Mouse (Mus musculus) MEL (cell line): ENCODE results near the gene Sgpl1. TPM values are rescaled to one million over a fixed set of nuclear protein-coding genes. Genes with fewer than 3 reads are reported as not detected.

Experiments used
- DNase-seq: peaks from one replicate; pipeline ENCODE4 v3.0.0; 2011; ENCODE audit warnings: low read depth, low spot score
- H3K27ac ChIP-seq: 2 replicates; pipeline ENCODE4 v1.5.1; 2012; ENCODE audit warnings: low read depth, mild to moderate bottlenecking, control low read depth, low read length, moderate library complexity; ENCODE audit not compliant: control insufficient read depth
- H3K27me3 ChIP-seq, 2 experiments: fragments of 150-350 bp in 1 of 2; sonication (generic) in 1 of 2; 2 replicates each; pipeline ENCODE4 v1.6.1; 2012; ENCODE audit warnings: low read length in 2 of 2, mild to moderate bottlenecking in 2 of 2, improper control_type of control experiment in 1 of 2, moderate library complexity in 1 of 2; ENCODE audit not compliant: insufficient read depth in 2 of 2, control insufficient read depth in 1 of 2
- H3K36me3 ChIP-seq, 2 experiments: 2 replicates each; pipeline ENCODE4 v1.6.1; 2012 to 2014; ENCODE audit warnings: low read length in 2 of 2, improper control_type of control experiment in 1 of 2, inconsistent platforms in 1 of 2, mild to moderate bottlenecking in 1 of 2; ENCODE audit not compliant: insufficient read depth in 2 of 2, control insufficient read depth in 1 of 2
- H3K4me1 ChIP-seq, 2 experiments: fragments of 150-350 bp in 1 of 2; sonication (generic) in 1 of 2; 2 replicates each; pipeline ENCODE4 v1.6.1; 2012; ENCODE audit warnings: low read length in 2 of 2, improper control_type of control experiment in 1 of 2, mild to moderate bottlenecking in 1 of 2; ENCODE audit not compliant: insufficient read depth in 2 of 2, control insufficient read depth in 1 of 2
- H3K4me3 ChIP-seq, 2 experiments: fragments of 150-350 bp in 1 of 2; sonication (generic) in 1 of 2; 2 replicates each; pipeline ENCODE4 v1.5.1; 2012; ENCODE audit warnings: low read depth in 2 of 2, low read length in 2 of 2, mild to moderate bottlenecking in 2 of 2, moderate library complexity in 2 of 2, control low read depth in 1 of 2, improper control_type of control experiment in 1 of 2; ENCODE audit not compliant: control insufficient read depth in 1 of 2, insufficient read depth in 1 of 2
- H3K79me2 ChIP-seq: 2 replicates; pipeline ENCODE4 v1.6.1; 2012; ENCODE audit warnings: mild to moderate bottlenecking, low read length, moderate library complexity; ENCODE audit not compliant: control insufficient read depth, poor library complexity, insufficient read depth
- H3K9ac ChIP-seq: 2 replicates; pipeline ENCODE4 v1.6.1; 2012; ENCODE audit warnings: low read depth, mild to moderate bottlenecking, control low read depth, low read length, moderate library complexity; ENCODE audit not compliant: control insufficient read depth, poor library complexity, severe bottlenecking
- H3K9me3 ChIP-seq: fragments of 150-350 bp; sonication (generic); replicated peaks from 2 replicates; pipeline ENCODE4 v1.6.1; 2012; ENCODE audit warnings: mild to moderate bottlenecking, low read length, improper control_type of control experiment, moderate library complexity; ENCODE audit not compliant: insufficient read depth
- CHD1 ChIP-seq: IDR thresholded peaks from 2 replicates; pipeline ENCODE4 v1.6.1; 2012; ENCODE audit warnings: low read depth, mild to moderate bottlenecking, inconsistent platforms, low read length, improper control_type of control experiment
- CHD2 ChIP-seq: IDR thresholded peaks from 2 replicates; pipeline ENCODE4 v1.6.1; 2011; ENCODE audit warnings: low read length, improper control_type of control experiment
- CTCF ChIP-seq, 3 experiments: IDR thresholded peaks in 2 of 3; conservative IDR thresholded peaks in 1 of 3; 2 replicates each; pipeline ENCODE4 v1.5.1; 2011 to 2012; ENCODE audit warnings: low read length in 3 of 3, low read depth in 2 of 3, mild to moderate bottlenecking in 2 of 3, improper control_type of control experiment in 1 of 3, inconsistent platforms in 1 of 3, mixed read lengths in 1 of 3, moderate library complexity in 1 of 3; ENCODE audit not compliant: control insufficient read depth in 1 of 3, insufficient read depth in 1 of 3, poor library complexity in 1 of 3, severe bottlenecking in 1 of 3
- E2F4 ChIP-seq: IDR thresholded peaks from 2 replicates; pipeline ENCODE4 v1.6.1; 2011; ENCODE audit warnings: low read depth, low read length, improper control_type of control experiment, borderline replicate concordance
- ELF1 ChIP-seq: IDR thresholded peaks from 2 replicates; pipeline ENCODE4 v1.6.1; 2014; ENCODE audit warnings: low read depth, mild to moderate bottlenecking, inconsistent platforms, low read length, improper control_type of control experiment, moderate library complexity
- ETS1 ChIP-seq: IDR thresholded peaks from 2 replicates; pipeline ENCODE4 v1.6.1; 2012; ENCODE audit warnings: low read depth, mild to moderate bottlenecking, inconsistent platforms, low read length, improper control_type of control experiment, moderate library complexity
- GABPA ChIP-seq: IDR thresholded peaks from 2 replicates; pipeline ENCODE4 v1.6.1; 2012; ENCODE audit warnings: low read depth, mild to moderate bottlenecking, inconsistent platforms, low read length, improper control_type of control experiment, moderate library complexity
- GATA1 ChIP-seq: IDR thresholded peaks from 2 replicates; pipeline ENCODE4 v1.6.1; 2011; ENCODE audit warnings: low read depth, low read length, improper control_type of control experiment
- HCFC1 ChIP-seq: IDR thresholded peaks from 2 replicates; pipeline ENCODE4 v1.6.1; 2012; ENCODE audit warnings: low read depth, mild to moderate bottlenecking, inconsistent platforms, low read length, improper control_type of control experiment, moderate library complexity
- JUND ChIP-seq: IDR thresholded peaks from 2 replicates; pipeline ENCODE4 v1.6.1; 2011; ENCODE audit warnings: low read depth, mild to moderate bottlenecking, improper control_type of control experiment, low read length
- KAT2A ChIP-seq: conservative IDR thresholded peaks from 2 replicates; pipeline ENCODE4 v1.6.1; 2012; ENCODE audit warnings: low read depth, low read length, improper control_type of control experiment, inconsistent platforms
- MAFK ChIP-seq: IDR thresholded peaks from 2 replicates; pipeline ENCODE4 v1.6.1; 2011; ENCODE audit warnings: low read depth, mild to moderate bottlenecking, low read length, improper control_type of control experiment, borderline replicate concordance
- MAX ChIP-seq: IDR thresholded peaks from 2 replicates; pipeline ENCODE4 v1.6.1; 2011; ENCODE audit warnings: low read length, improper control_type of control experiment
- MAZ ChIP-seq: IDR thresholded peaks from 2 replicates; pipeline ENCODE4 v1.6.1; 2012; ENCODE audit warnings: low read depth, mild to moderate bottlenecking, inconsistent platforms, low read length, improper control_type of control experiment
- MEF2A ChIP-seq: IDR thresholded peaks from 2 replicates; pipeline ENCODE4 v1.6.1; 2014; ENCODE audit warnings: low read depth, mild to moderate bottlenecking, inconsistent platforms, low read length, improper control_type of control experiment; ENCODE audit not compliant: poor library complexity, insufficient replicate concordance, severe bottlenecking; ENCODE audit errors: extremely low read depth
- NELFE ChIP-seq: IDR thresholded peaks from 2 replicates; pipeline ENCODE4 v1.6.1; 2011; ENCODE audit warnings: low read depth, low read length, improper control_type of control experiment
- NRF1 ChIP-seq: IDR thresholded peaks from 2 replicates; pipeline ENCODE4 v1.6.1; 2014; ENCODE audit warnings: low read depth, mild to moderate bottlenecking, inconsistent platforms, low read length, improper control_type of control experiment, moderate library complexity; ENCODE audit not compliant: poor library complexity, insufficient read depth, severe bottlenecking
- POLR2A ChIP-seq, 2 experiments: IDR thresholded peaks; 2 replicates each; pipeline ENCODE4 v1.6.1; 2011 to 2012; ENCODE audit warnings: low read length in 2 of 2, mild to moderate bottlenecking in 2 of 2, control low read depth in 1 of 2, improper control_type of control experiment in 1 of 2, low read depth in 1 of 2, moderate library complexity in 1 of 2; ENCODE audit not compliant: control insufficient read depth in 1 of 2, insufficient read depth in 1 of 2, poor library complexity in 1 of 2
- POLR2AphosphoS2 ChIP-seq: IDR thresholded peaks from 2 replicates; pipeline ENCODE4 v1.6.1; 2011; ENCODE audit warnings: low read length, improper control_type of control experiment
- SMC3 ChIP-seq: IDR thresholded peaks from 2 replicates; pipeline ENCODE4 v1.6.1; 2011; ENCODE audit warnings: low read depth, low read length, improper control_type of control experiment
- TBP ChIP-seq: IDR thresholded peaks from 2 replicates; pipeline ENCODE4 v1.8.0; 2011; ENCODE audit warnings: low read depth, low read length, improper control_type of control experiment
- TCF12 ChIP-seq: IDR thresholded peaks from 2 replicates; pipeline ENCODE4 v1.6.1; 2014; ENCODE audit warnings: low read depth, mild to moderate bottlenecking, inconsistent platforms, low read length, improper control_type of control experiment, moderate library complexity
- UBTF ChIP-seq: IDR thresholded peaks from 2 replicates; pipeline ENCODE4 v1.6.1; 2012; ENCODE audit warnings: low read depth, mild to moderate bottlenecking, inconsistent platforms, low read length, improper control_type of control experiment, moderate library complexity, borderline replicate concordance; ENCODE audit not compliant: insufficient read depth
- USF1 ChIP-seq: IDR thresholded peaks from 2 replicates; pipeline ENCODE4 v1.6.1; 2014; ENCODE audit warnings: low read depth, mild to moderate bottlenecking, inconsistent platforms, low read length, improper control_type of control experiment, moderate library complexity
- USF2 ChIP-seq, 2 experiments: IDR thresholded peaks; 2 replicates each; pipeline ENCODE4 v1.6.1; 2011 to 2012; ENCODE audit warnings: improper control_type of control experiment in 2 of 2, low read length in 2 of 2, borderline replicate concordance in 1 of 2, inconsistent platforms in 1 of 2, low read depth in 1 of 2, mild to moderate bottlenecking in 1 of 2; ENCODE audit not compliant: insufficient read depth in 1 of 2
- ZC3H11A ChIP-seq: IDR thresholded peaks from 2 replicates; pipeline ENCODE4 v1.6.1; 2012; ENCODE audit warnings: low read depth, mild to moderate bottlenecking, inconsistent platforms, low read length, improper control_type of control experiment
- ZKSCAN1 ChIP-seq: IDR thresholded peaks from 2 replicates; pipeline ENCODE4 v1.6.1; 2012; ENCODE audit warnings: low read depth, mild to moderate bottlenecking, inconsistent platforms, low read length, improper control_type of control experiment, moderate library complexity
- ZNF384 ChIP-seq: IDR thresholded peaks from 2 replicates; pipeline ENCODE4 v1.6.1; 2012; ENCODE audit warnings: low read depth, mild to moderate bottlenecking, inconsistent platforms, low read length, improper control_type of control experiment
- polyA plus RNA-seq, 2 experiments: library from polyadenylated mRNA; stranded (reverse) in 1 of 2; unstranded in 1 of 2; fragments of >175 nt in 1 of 2; fragments of >200 nt in 1 of 2; gene quantifications; 2 replicates each; pipeline versions ENCODE4 v1.2.1 to v1.2.4; 2012; ENCODE audit warnings: low replicate concordance in 2 of 2, low read depth in 1 of 2; ENCODE audit not compliant: insufficient read length in 2 of 2, insufficient read depth in 1 of 2, missing spikeins in 1 of 2
- total RNA-seq: library from RNA; depleted of rRNA; stranded (reverse); fragments of 300-350 nt; gene quantifications from 2 replicates; pipeline ENCODE4 v1.2.3, GENCODE M21; 2012

The Sgpl1 gene
- total and polyA plus RNA-seq, 3 experiments, result 8.7 to 11.7 TPM; not detected in 1

- no peak for TF ChIP-seq UBTF
- peak in 1 of 2 experiments; percentile 28; a peak in 1 of 4 replicates for TF ChIP-seq POLR2A (IDR thresholded peaks at IDR 0.05; ENCODE audit: control insufficient read depth in 1 of 2, insufficient read depth in 1 of 2, low read depth in 1 of 2, low read length in 2 of 2, poor library complexity in 1 of 2)
- TF ChIP-seq MEF2A, result no peak
- peak; percentile 49; the same call in 1 of the 2 replicates for TF ChIP-seq ETS1
- TF ChIP-seq USF1, result peak; percentile 23; the same call in 1 of the 2 replicates
- TF ChIP-seq NRF1, result no peak
- TF ChIP-seq CHD2, result no peak
- no peak for TF ChIP-seq POLR2AphosphoS2
- no peak for TF ChIP-seq CHD1
- TF ChIP-seq ELF1, result no peak
- no peak for TF ChIP-seq SMC3
- no peak for TF ChIP-seq ZC3H11A
- TF ChIP-seq GABPA, result no peak
- TF ChIP-seq MAX, result no peak
- no peak for TF ChIP-seq USF2 (IDR thresholded peaks at IDR 0.05; ENCODE audit: borderline replicate concordance in 1 of 2, insufficient read depth in 1 of 2, low read depth in 1 of 2, low read length in 2 of 2)
- TF ChIP-seq GATA1, result peak; percentile 77
- TF ChIP-seq NELFE, result peak; percentile 33; the same call in 1 of the 2 replicates
- no peak for TF ChIP-seq ZNF384
- no peak for TF ChIP-seq MAZ
Observed at GRCm38 (mm10) chr10:61149476-61149875, 2.0 kb upstream of the Sgpl1 start (continued).

DNA sequence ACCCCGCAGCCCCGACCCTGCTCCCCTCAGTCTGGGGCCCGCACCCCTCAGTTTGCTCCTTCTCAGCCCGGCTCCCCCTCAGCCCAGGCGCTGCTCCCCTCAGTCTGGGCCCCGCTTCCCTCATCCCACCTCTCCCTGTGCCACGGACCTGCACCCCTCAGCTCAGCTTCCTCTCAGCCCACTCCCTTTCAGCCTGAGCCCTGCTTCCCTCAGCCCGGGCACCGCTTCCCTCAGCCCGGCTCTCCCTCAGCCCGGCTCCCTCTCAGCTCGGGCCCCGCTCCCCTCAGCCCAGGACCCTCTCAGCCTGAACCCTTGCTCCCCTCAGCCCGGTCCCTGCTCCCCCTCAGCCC lies 721 bp downstream of the Sgpl1 start:
- Histone ChIP-seq H3K36me3 (peaks cover 0 to 15% of the 10 kb centered on the region in 2 experiments; a peak in 2 of 4 replicates), H3K27me3 (no peaks in the 10 kb centered on the region), H3K79me2 (peaks cover 4% of the 10 kb centered on the region), H3K4me1 (peaks cover 2 to 21% of the 10 kb centered on the region in 2 experiments; a peak in 3 of 4 replicates), H3K9ac (peak overlapping the region; percentile 69), H3K27ac (peak overlapping the region; percentile 5; the same call in 1 of the 2 replicates), H3K4me3 (peak overlapping the region; percentile 66 to 81), H3K9me3 (no peaks in the 10 kb centered on the region)
- no peak for TF ChIP-seq ZNF384
- TF ChIP-seq MAZ, result no peak
- no peak for TF ChIP-seq ELF1
- TF ChIP-seq JUND, result no peak
- no peak for TF ChIP-seq CTCF (IDR thresholded peaks at IDR 0.05 in 2 of 3, conservative IDR thresholded peaks at IDR 0.05 in 1 of 3; ENCODE audit: control insufficient read depth in 1 of 3, insufficient read depth in 1 of 3, low read depth in 2 of 3, low read length in 3 of 3, poor library complexity in 1 of 3, severe bottlenecking in 1 of 3)
- no peak for TF ChIP-seq E2F4
- TF ChIP-seq TCF12, result no peak
- TF ChIP-seq POLR2AphosphoS2, result no peak
- no peak for TF ChIP-seq MEF2A
- no peak for TF ChIP-seq CHD1
- no peak for TF ChIP-seq HCFC1
- TF ChIP-seq TBP, result no peak
- TF ChIP-seq ZKSCAN1, result no peak
- TF ChIP-seq USF2 (IDR thresholded peaks at IDR 0.05; ENCODE audit: borderline replicate concordance in 1 of 2, insufficient read depth in 1 of 2, low read depth in 1 of 2, low read length in 2 of 2), result no peak
- TF ChIP-seq KAT2A, result no peak
- TF ChIP-seq USF1, result no peak
- no peak for TF ChIP-seq UBTF
- no peak for TF ChIP-seq MAFK
- peak; percentile 52 for DNase-seq
